Mouse (Mus musculus) brain, embryonic 14.5 days (tissue): ENCODE results near the gene Zfp428.
A peak's percentile ranks its signal among the peaks of the same experiment; 100 is the strongest.

Source experiments
- CTCF ChIP-seq: fragments of 200-500 bp; IDR thresholded peaks from 2 replicates; pipeline ENCODE4 v1.5.1; 2012; ENCODE audit warnings: inconsistent platforms, mild to moderate bottlenecking, moderate library complexity, borderline replicate concordance; ENCODE audit not compliant: insufficient read depth, insufficient read length; ENCODE audit errors: extremely low read depth
- POLR2A ChIP-seq: fragments of 200-500 bp; IDR thresholded peaks from 2 replicates; pipeline ENCODE4 v1.6.1; 2012; ENCODE audit warnings: mild to moderate bottlenecking, inconsistent platforms, borderline replicate concordance; ENCODE audit not compliant: poor library complexity, insufficient read depth, insufficient read length, severe bottlenecking; ENCODE audit errors: extremely low read depth

- no peak for TF ChIP-seq POLR2A
- peak; percentile 95 for TF ChIP-seq CTCF
Measured at GRCm38 (mm10) chr7:24473913-24474529, 32.8 kb upstream of the Zfp428 start.
